Mouse (Mus musculus): ENCODE results near the gene Sepsecs. TPM values are rescaled to one million over a fixed set of nuclear protein-coding genes. Genes with fewer than 3 reads are reported as not detected.

The Sepsecs gene
- polyA plus RNA-seq, 1 experiment from 2014 or later, result 10.7 TPM

DNA sequence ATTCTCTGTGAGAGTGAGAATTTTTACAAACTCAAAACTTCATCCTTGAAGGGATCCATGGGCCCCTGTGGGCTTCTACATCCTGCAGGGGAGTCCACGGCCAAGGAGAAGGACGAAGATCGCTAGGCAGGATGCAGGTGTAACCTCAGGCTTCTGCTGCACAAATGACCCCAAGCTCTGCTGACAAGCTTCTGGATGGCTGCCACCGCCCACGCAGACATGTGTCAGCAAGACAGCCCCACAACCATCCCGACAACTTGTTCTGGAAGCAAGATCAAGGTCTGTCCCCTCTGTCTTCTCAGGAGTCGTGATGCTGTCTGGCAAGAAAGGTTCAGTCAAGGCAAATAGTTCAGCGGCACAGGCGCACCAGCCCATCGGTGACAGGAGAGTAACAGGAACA is 59.8 kb downstream of the Sepsecs start:
- no peak overlapping the region for H3K27ac ChIP-seq (replicated peaks; ENCODE audit: low read depth, low read length)
- H3K4me1 ChIP-seq (ENCODE audit: control insufficient read depth, insufficient read depth, low read length), result no peaks in the 10 kb centered on the region
- H3K4me3 ChIP-seq (replicated peaks; ENCODE audit: low read depth, low read length), result no peak overlapping the region
- H3K36me3 ChIP-seq (ENCODE audit: control insufficient read depth, insufficient read depth, low read length), result no peaks in the 10 kb centered on the region
- ATAC-seq (ENCODE audit: low FRiP score, low TSS enrichment) (no peak), DNase-seq (no peak)
- peaks cover 3% of the 10 kb centered on the region; the same call in 1 of the 2 replicates for H3K9me3 ChIP-seq (ENCODE audit: control insufficient read depth, low read length)
- no peak overlapping the region for H3K9ac ChIP-seq (replicated peaks; ENCODE audit: low read length)
- H3K27me3 ChIP-seq (ENCODE audit: control insufficient read depth, insufficient read depth, low read length), result no peaks in the 10 kb centered on the region
- 87% methylated on average over 10 of the region's 10 CpGs for WGBS
- H3K4me2 ChIP-seq (ENCODE audit: low read length), result no peak overlapping the region

DNA sequence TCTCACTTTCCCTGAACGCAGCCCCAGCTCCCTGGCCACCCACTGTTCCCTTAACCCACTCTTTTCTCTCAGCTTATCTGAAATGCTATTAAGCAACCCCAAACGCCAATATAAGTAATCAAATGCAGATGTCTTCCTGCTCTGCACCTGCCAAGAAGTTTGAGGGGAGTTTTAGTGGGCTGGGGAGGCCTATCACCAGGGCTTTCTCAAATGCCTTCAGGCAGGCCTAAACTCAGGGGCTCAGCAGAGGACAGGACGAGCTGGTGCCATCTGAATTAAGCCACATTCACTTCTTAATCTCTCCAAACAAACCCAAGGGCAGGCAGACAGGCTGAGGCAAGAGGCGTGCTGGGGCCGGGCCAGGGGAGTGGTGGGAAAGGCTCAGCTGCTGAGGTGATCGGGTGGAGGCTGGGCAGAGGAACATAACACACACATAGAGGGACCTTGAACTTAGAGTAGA is 64.9 kb downstream of the Sepsecs start:
- WGBS, result 43% methylated on average over 6 of the region's 6 CpGs
- ATAC-seq (ENCODE audit: low FRiP score, low TSS enrichment) (no peak), DNase-seq (no peak)
- peaks cover 3% of the 10 kb centered on the region; the same call in 1 of the 2 replicates for H3K9me3 ChIP-seq (ENCODE audit: control insufficient read depth, low read length)
- H3K4me1 ChIP-seq (ENCODE audit: control insufficient read depth, insufficient read depth, low read length), result no peaks in the 10 kb centered on the region
- no peak overlapping the region for H3K27ac ChIP-seq (replicated peaks; ENCODE audit: low read depth, low read length)
- H3K36me3 ChIP-seq (ENCODE audit: control insufficient read depth, insufficient read depth, low read length), result no peaks in the 10 kb centered on the region
- no peak overlapping the region for H3K4me3 ChIP-seq (replicated peaks; ENCODE audit: low read depth, low read length)
- H3K9ac ChIP-seq (replicated peaks; ENCODE audit: low read length), result no peak overlapping the region
- no peaks in the 10 kb centered on the region for H3K27me3 ChIP-seq (ENCODE audit: control insufficient read depth, insufficient read depth, low read length)
- H3K4me2 ChIP-seq (ENCODE audit: low read length), result no peak overlapping the region

DNA sequence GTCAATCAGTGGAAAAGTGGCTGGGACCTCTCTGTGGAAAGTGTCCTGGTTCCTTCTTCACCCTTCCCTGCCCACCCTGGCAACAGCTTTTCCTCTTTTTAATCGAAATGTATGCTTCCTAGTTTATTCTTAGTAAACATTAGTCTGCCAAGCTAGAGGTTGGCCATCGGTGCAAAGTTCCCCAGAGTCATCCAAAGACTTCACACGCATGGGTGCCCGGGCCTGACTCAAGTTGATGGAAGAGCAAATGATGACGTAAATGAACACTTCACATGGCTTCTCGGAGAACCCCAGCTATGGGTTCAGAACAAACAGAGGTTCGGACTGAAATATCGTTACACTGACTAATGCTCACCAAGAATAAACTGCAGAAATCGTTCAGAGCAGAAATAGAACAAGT is 78.9 kb downstream of the Sepsecs start:
- ATAC-seq (ENCODE audit: low FRiP score, low TSS enrichment) (no peak), DNase-seq (no peak)
- Histone ChIP-seq H3K4me1 (ENCODE audit: control insufficient read depth, insufficient read depth, low read length) (no peaks in the 10 kb centered on the region), H3K27ac (replicated peaks; ENCODE audit: low read depth, low read length) (no peak overlapping the region), H3K4me3 (replicated peaks; ENCODE audit: low read depth, low read length) (no peak overlapping the region), H3K9me3 (ENCODE audit: control insufficient read depth, low read length) (no peaks in the 10 kb centered on the region), H3K9ac (replicated peaks; ENCODE audit: low read length) (no peak overlapping the region), H3K4me2 (ENCODE audit: low read length) (no peak overlapping the region), H3K27me3 (ENCODE audit: control insufficient read depth, insufficient read depth, low read length) (no peaks in the 10 kb centered on the region), H3K36me3 (ENCODE audit: control insufficient read depth, insufficient read depth, low read length) (no peaks in the 10 kb centered on the region)
- WGBS, result 87% methylated on average over 9 of the region's 9 CpGs

Other genes with a start within 250 kb of the Sepsecs start
- gene Ccdc149, start 198.2 kb downstream of the Sepsecs start, polyA plus RNA-seq (2014; fragmentation: Nextera tagmentation; extraction: Ambion mirVana), result 9.3 and 9.5 TPM in 2 replicates
- gene Lgi2, start 103.2 kb downstream of the Sepsecs start, polyA plus RNA-seq (2014; fragmentation: Nextera tagmentation; extraction: Ambion mirVana), result 3.4 and 5.3 TPM in 2 replicates
- gene Pi4k2b, start 71.9 kb upstream of the Sepsecs start, polyA plus RNA-seq (2014; fragmentation: Nextera tagmentation; extraction: Ambion mirVana), result 3.9 and 6.8 TPM in 2 replicates
- 8.2 and 13.1 TPM in 2 replicates for gene Zcchc4, start 105.7 kb upstream of the Sepsecs start, polyA plus RNA-seq (2014; fragmentation: Nextera tagmentation; extraction: Ambion mirVana)
- 96.8 and 131 TPM in 2 replicates for gene Anapc4, start 164.3 kb upstream of the Sepsecs start, polyA plus RNA-seq (2014; fragmentation: Nextera tagmentation; extraction: Ambion mirVana)

Measured in midbrain, embryonic 14.5 days (tissue).